Mouse (Mus musculus) adrenal gland, adult 8-10 months (tissue): ENCODE data around the gene Aif1l. TPM values are rescaled to one million over a fixed set of nuclear protein-coding genes. Genes with fewer than 3 reads are reported as not detected.

ENCODE experiments used
- DNase-seq: peaks from one replicate; pipeline ENCODE4 v3.0.0; 2022
- total RNA-seq, 4 experiments: library from RNA; stranded (reverse); gene quantifications; 2 replicates each; pipeline ENCODE4 v1.2.4; 2022

The Aif1l gene
- total RNA-seq, 4 experiments from 2014 or later = 69.5 to 91.7 (median 75.3) TPM

- DNase-seq = no peak
These were observed 70.3 kb downstream of the Aif1l start for GRCm38 (mm10) chr2:32020229-32020628.

Other genes with a start within 250 kb of the Aif1l start
- gene Qrfp, start 139.6 kb upstream of the Aif1l start, total RNA-seq = not detected
- gene Fibcd1, start 104.1 kb upstream of the Aif1l start, total RNA-seq = under 1 TPM; 0.09 to 0.13 (median 0.11) TPM
- 10 to 100 TPM; 18.8 to 22.1 (median 20.7) TPM for gene Lamc3, start 62.8 kb upstream of the Aif1l start, total RNA-seq
- gene Nup214, start 24.3 kb downstream of the Aif1l start, total RNA-seq = 10 to 100 TPM; 64.9 to 70.7 (median 69.0) TPM
- 1 to 10 TPM in 3 of 4 experiments, under 1 TPM in 1; 0.59 to 3.9 (median 2.6) TPM for gene Fam78a, start 134.7 kb downstream of the Aif1l start, total RNA-seq
- gene Plpp7, start 145.4 kb downstream of the Aif1l start, total RNA-seq = 1 to 10 TPM; 5.5 to 9.0 (median 6.5) TPM
- gene Prrc2b, start 200.9 kb downstream of the Aif1l start, total RNA-seq = 100 to 1,000 TPM; 140 to 182 (median 166) TPM